Mouse (Mus musculus): Measurements from ENCODE around the gene Cox5b. TPM values are rescaled to one million over a fixed set of nuclear protein-coding genes. Genes with fewer than 3 reads are reported as not detected.

Gene Cox5b
- total RNA-seq, 2 experiments from 2014 or later: 2,258 to 2,311 TPM

- intact Hi-C loops (cut with DNase I): loop anchor here (1.0 to 2.0 kb wide), 2 partner anchors 61 to 137 kb away; partner anchors contain the start of gene Ankrd39
These were observed 7.3 kb upstream of the Cox5b start for GRCm38 (mm10) chr1:36683810-36684467.

GRCm38 (mm10) chr1:36690671-36691235 is 496 bp upstream of the Cox5b start:
- DNase-seq: no peak
- intact Hi-C loops (cut with DNase I): loop anchor here (1.0 to 10.0 kb wide), 3 partner anchors 19 to 326 kb away; partner anchors contain the start of genes Kansl3 and Lman2l

More at GRCm38 (mm10) chr1:36683810-36684467, 7.3 kb upstream of the Cox5b start:
- peak; percentile 76 for DNase-seq

GRCm38 (mm10) chr1:36694871-36695270 is 3.6 kb downstream of the Cox5b start:
- intact Hi-C loops (cut with DNase I): loop anchor here (10.0 kb wide), 2 partner anchors 250 to 330 kb away; partner anchors contain the start of genes Kansl3 and Lman2l
- DNase-seq: no peak

GRCm38 (mm10) chr1:36696411-36696810 is 5.2 kb downstream of the Cox5b start:
- intact Hi-C loops (cut with DNase I): loop anchor here (10.0 kb wide), 2 partner anchors 252 to 332 kb away; partner anchors contain the start of genes Kansl3 and Lman2l
- DNase-seq: no peak

- no peak for DNase-seq
- intact Hi-C loops (cut with DNase I): loop anchor here (10.0 kb wide), 2 partner anchors 252 to 332 kb away; partner anchors contain the start of genes Kansl3 and Lman2l
These were observed 5.8 kb downstream of the Cox5b start for GRCm38 (mm10) chr1:36697030-36697429.

- intact Hi-C loops (cut with DNase I): no loop called here
- DNase-seq: no peak
These were observed 15.9 kb downstream of the Cox5b start for GRCm38 (mm10) chr1:36707166-36707565.

GRCm38 (mm10) chr1:36707797-36708196 is 16.5 kb downstream of the Cox5b start:
- intact Hi-C loops (cut with DNase I): no loop called here
- DNase-seq: no peak

GRCm38 (mm10) chr1:36708626-36709025 is 17.4 kb downstream of the Cox5b start:
- intact Hi-C loops (cut with DNase I): loop anchor here (1.0 kb wide), 1 partner anchor 17 kb away; the partner anchor contains the start of gene Cox5b
- no peak for DNase-seq

- intact Hi-C loops (cut with DNase I): loop anchor here (1.0 kb wide), 1 partner anchor 18 kb away; the partner anchor contains the start of gene Cox5b
- DNase-seq: peak in 1 of 2 experiments; percentile 27
These were observed 18.0 kb downstream of the Cox5b start for GRCm38 (mm10) chr1:36709055-36709853.

GRCm38 (mm10) chr1:36709854-36710280 is 18.6 kb downstream of the Cox5b start, which contains the start of gene 4933424G06Rik:
TSS of gene 4933424G06Rik (plus strand) at chr1:36710149.
- peak; percentile 95 to 96 for DNase-seq
- intact Hi-C loops (cut with DNase I): loop anchor here (1.0 kb wide), 1 partner anchor 19 kb away; the partner anchor contains the start of gene Cox5b

- no peak for DNase-seq
- intact Hi-C loops (cut with DNase I): no loop called here
These were observed 19.9 kb downstream of the Cox5b start for GRCm38 (mm10) chr1:36711104-36711503.

- no peak for DNase-seq
- intact Hi-C loops (cut with DNase I): no loop called here
These were observed 23.1 kb downstream of the Cox5b start, which contains the start of gene Actr1b for GRCm38 (mm10) chr1:36714311-36714710. TSS of gene Actr1b (minus strand) at chr1:36714422.

GRCm38 (mm10) chr1:36718786-36719185 is 27.5 kb downstream of the Cox5b start:
- no peak for DNase-seq
- intact Hi-C loops (cut with DNase I): no loop called here

- intact Hi-C loops (cut with DNase I): no loop called here
These were observed 32.2 kb downstream of the Cox5b start for GRCm38 (mm10) chr1:36723146-36724056.

GRCm38 (mm10) chr1:36724057-36724431 is 32.8 kb downstream of the Cox5b start:
- intact Hi-C loops (cut with DNase I): no loop called here
- DNase-seq: no peak

More at GRCm38 (mm10) chr1:36723146-36724056, 32.2 kb downstream of the Cox5b start:
- DNase-seq: no peak

GRCm38 (mm10) chr1:36737300-36737699 is 46.1 kb downstream of the Cox5b start:
- intact Hi-C loops (cut with DNase I): loop anchor here (1.0 to 5.0 kb wide), 3 partner anchors 190 to 665 kb away; partner anchors contain the start of gene Ankrd39
- peak; percentile 76 to 84 for DNase-seq

GRCm38 (mm10) chr1:36739231-36739630 is 48.0 kb downstream of the Cox5b start:
- intact Hi-C loops (cut with DNase I): loop anchor here (5.0 kb wide), 2 partner anchors 192 to 663 kb away; partner anchors contain the start of gene Ankrd39
- DNase-seq: no peak

- no peak for DNase-seq
- intact Hi-C loops (cut with DNase I): no loop called here
These were observed 51.8 kb downstream of the Cox5b start for GRCm38 (mm10) chr1:36743046-36743445.

All from heart, postnatal 36 days (tissue).